Mouse (Mus musculus) lung, embryonic 16.5 days (tissue): Measurements from ENCODE around the gene Arsj. TPM values are rescaled to one million over a fixed set of nuclear protein-coding genes. Genes with fewer than 3 reads are reported as not detected.
A peak's percentile ranks its signal among the peaks of the same experiment; 100 is the strongest.

Source experiments
- ATAC-seq: fragments of 200-750 bp; cut with Nextera tagmentation; 2 replicates; pipeline ENCODE4 v1.8.0; 2017; ENCODE audit warnings: low read depth, mild to moderate bottlenecking, moderate library complexity
- H3K27ac ChIP-seq: fragments of 300-500 bp; sonication (generic); 2 replicates; pipeline ENCODE4 v1.5.1; 2014; ENCODE audit warnings: mild to moderate bottlenecking, control low read depth, low read length
- H3K27me3 ChIP-seq: fragments of 300-500 bp; sonication (generic); 2 replicates; pipeline ENCODE4 v1.6.1; 2014; ENCODE audit warnings: low read depth, low read length, mixed read lengths; ENCODE audit not compliant: control insufficient read depth, insufficient read depth
- H3K36me3 ChIP-seq: fragments of 300-500 bp; sonication (generic); 2 replicates; pipeline ENCODE4 v1.6.1; 2014; ENCODE audit warnings: low read length; ENCODE audit not compliant: control insufficient read depth, insufficient read depth
- H3K4me1 ChIP-seq: fragments of 300-500 bp; sonication (generic); replicated peaks from 2 replicates; pipeline ENCODE4 v1.6.1; 2014; ENCODE audit warnings: low read length, mixed read lengths; ENCODE audit not compliant: control insufficient read depth, insufficient read depth
- H3K4me2 ChIP-seq: fragments of 300-500 bp; sonication (generic); 2 replicates; pipeline ENCODE4 v1.6.1; 2014; ENCODE audit warnings: low read depth, low read length, control low read depth
- H3K4me3 ChIP-seq: fragments of 300-500 bp; sonication (generic); 2 replicates; pipeline ENCODE4 v1.5.1; 2014; ENCODE audit warnings: mild to moderate bottlenecking, low read length, control low read depth
- H3K9ac ChIP-seq: fragments of 300-500 bp; sonication (generic); 2 replicates; pipeline ENCODE4 v1.6.1; 2014; ENCODE audit warnings: low read length, control low read depth
- H3K9me3 ChIP-seq: fragments of 300-500 bp; sonication (generic); 2 replicates; pipeline ENCODE4 v1.6.1; 2016; ENCODE audit warnings: low read length; ENCODE audit not compliant: control insufficient read depth
- WGBS: fragments of 180-500 bp; shearing (Covaris S2); extraction: QIAGEN DNeasy Blood & Tissue Kit; methylation state at CpG from one replicate; pipeline ENCODE4 v1.1.7; 2014; 5-methylcytosine and 5-hydroxymethylcytosine counted together
- polyA plus RNA-seq: library from polyadenylated mRNA; unstranded; fragments of >200 nt; fragmentation: Nextera tagmentation; extraction: Ambion mirVana; gene quantifications from 2 replicates; pipeline ENCODE4 v1.2.1, GENCODE M21; 2015

Arsj gene
- 0.94 and 1.4 TPM in 2 replicates for polyA plus RNA-seq

DNA sequence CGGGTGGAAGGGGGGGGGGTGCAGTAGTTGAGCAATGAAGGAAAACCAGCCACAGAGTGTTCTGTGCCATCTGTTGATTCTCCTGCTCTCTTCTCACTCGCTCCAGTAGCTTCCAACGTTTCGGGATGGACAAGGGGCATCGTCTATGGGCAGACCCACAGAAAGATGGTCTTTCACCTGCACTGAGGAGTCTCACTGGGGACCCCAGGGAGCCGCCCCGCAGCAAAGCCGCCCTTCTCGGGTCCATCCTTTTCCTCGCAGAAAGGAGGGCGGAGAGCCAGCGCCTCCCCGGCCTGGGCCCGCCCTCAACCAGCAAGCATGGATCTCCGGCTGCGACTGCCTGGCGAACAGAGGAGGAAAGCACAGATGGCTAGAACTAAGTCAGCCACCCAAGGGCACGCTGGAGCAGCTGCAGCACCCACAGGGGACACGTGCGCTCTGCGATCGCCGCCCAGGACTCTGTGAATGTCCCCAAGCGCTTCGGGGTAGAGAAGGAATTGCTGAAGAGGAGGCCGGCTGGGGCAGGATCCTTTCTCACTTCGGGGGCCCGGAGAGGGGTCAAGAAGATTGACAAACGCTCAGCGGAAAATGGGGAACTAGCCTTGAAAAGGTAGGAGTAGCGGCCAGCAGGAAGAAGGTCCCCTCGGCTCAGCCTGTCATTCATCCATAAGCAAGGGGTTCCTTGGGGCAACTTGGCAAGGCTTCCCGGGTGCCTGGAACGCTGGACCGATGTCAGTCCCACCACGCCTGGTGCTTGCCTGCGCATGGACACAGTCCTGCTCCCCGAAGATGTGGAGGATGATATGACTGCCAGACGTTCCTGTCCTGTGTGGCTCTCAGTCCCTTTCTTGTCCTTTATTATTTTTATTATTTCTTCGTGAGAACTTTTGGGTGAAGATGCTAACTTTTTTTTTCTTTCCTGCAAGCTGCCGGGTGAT, at the start of gene Arsj:
TSS of gene Arsj (plus strand) at position 117 of the 938 bp plus-strand sequence.
- ATAC-seq, result peak; percentile 90
- H3K9ac ChIP-seq, result peak within 1 kb of the TSS; percentile 65
- no peaks in the 10 kb centered on the region for H3K36me3 ChIP-seq
- peak within 1 kb of the TSS; percentile 75 for H3K4me2 ChIP-seq
- H3K27ac ChIP-seq, result no peak within 1 kb of the TSS
- no peaks in the 10 kb centered on the region for H3K9me3 ChIP-seq
- no peaks in the 10 kb centered on the region for H3K4me1 ChIP-seq
- peak within 1 kb of the TSS; percentile 52 for H3K4me3 ChIP-seq
- WGBS, result 8% methylated on average over 41 of the region's 41 CpGs
- no peaks in the 10 kb centered on the region for H3K27me3 ChIP-seq

DNA sequence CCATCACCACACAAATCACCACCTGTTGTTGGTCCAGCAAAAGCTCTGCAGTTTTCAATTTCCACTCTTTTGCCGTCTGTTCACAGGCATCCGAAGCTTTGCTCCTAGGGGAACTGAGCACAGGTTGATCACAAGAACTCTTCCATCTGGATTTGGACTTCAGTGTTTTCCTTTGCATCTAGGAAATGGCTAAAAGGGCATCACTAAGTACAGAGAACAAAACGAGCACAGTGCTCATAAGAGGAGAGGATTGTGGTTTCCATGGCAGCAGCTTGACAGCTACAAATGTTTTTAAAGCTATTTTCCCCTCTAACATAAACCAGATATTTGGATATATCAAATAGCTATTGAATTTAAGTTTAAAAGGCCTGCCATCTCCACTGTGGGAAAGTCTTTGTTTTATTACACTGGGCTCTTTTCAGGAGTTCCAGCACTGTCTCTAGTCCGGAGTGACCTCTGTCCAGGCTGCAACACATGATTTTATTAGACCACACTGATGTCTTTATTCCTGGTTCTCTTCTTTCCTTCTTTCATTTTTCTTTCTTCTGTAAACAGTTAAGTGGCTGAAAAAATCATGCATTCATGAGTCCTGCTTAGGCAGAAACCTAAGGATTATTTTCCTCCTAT, 38.5 kb upstream of the Arsj start:
- ATAC-seq, result no peak
- H3K4me2 ChIP-seq, result no peak overlapping the region
- H3K4me1 ChIP-seq, result no peaks in the 10 kb centered on the region
- no peaks in the 10 kb centered on the region for H3K36me3 ChIP-seq
- no peak overlapping the region for H3K4me3 ChIP-seq
- no peak overlapping the region for H3K9ac ChIP-seq
- H3K27me3 ChIP-seq, result no peaks in the 10 kb centered on the region
- no peaks in the 10 kb centered on the region for H3K9me3 ChIP-seq
- no peak overlapping the region for H3K27ac ChIP-seq
- 62% methylated on average over 4 of the region's 4 CpGs for WGBS

GRCm38 (mm10) chr3:126325891-126326627, 37.4 kb upstream of the Arsj start:
- Histone ChIP-seq H3K36me3 (no peaks in the 10 kb centered on the region), H3K9ac (no peak overlapping the region), H3K27me3 (no peaks in the 10 kb centered on the region), H3K4me2 (no peak overlapping the region), H3K9me3 (no peaks in the 10 kb centered on the region), H3K4me1 (no peaks in the 10 kb centered on the region), H3K4me3 (no peak overlapping the region), H3K27ac (no peak overlapping the region)
- 47% methylated on average over 4 of the region's 4 CpGs for WGBS
- peak; percentile 80; the same call in 1 of the 2 replicates for ATAC-seq

DNA sequence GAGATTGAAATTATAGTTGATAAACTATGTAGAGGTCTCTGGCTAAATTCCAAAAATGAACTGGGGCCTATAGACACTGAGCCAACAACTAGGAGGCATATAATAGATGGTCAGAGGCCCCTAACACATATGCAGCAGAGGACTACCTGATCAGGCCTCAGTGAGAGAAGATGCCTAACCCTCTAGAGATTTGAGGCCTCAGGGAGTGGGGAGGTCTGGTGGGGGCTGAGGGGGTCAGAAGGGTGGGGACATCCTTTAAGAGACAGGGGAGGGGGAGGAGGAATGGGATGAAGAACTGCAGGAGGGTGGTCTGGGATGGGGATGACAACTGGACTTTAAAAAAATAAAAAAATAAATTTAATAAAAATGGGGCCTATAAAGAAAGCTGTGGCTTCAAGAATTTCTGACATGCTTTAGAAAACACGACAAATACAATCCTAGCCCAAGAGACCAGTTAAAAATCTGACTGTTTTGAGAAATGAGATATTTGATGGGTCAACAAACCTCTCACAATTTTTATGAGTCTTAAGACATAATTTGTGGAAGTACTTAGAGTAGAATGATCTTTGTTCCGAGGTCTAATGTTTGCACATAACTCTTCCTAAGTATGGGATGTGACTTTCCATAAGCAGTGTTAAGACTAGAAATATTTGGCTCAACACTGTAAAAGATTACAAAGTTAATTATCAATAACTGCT, 36.7 kb upstream of the Arsj start:
- 57% methylated on average over 2 of the region's 2 CpGs for WGBS

DNA sequence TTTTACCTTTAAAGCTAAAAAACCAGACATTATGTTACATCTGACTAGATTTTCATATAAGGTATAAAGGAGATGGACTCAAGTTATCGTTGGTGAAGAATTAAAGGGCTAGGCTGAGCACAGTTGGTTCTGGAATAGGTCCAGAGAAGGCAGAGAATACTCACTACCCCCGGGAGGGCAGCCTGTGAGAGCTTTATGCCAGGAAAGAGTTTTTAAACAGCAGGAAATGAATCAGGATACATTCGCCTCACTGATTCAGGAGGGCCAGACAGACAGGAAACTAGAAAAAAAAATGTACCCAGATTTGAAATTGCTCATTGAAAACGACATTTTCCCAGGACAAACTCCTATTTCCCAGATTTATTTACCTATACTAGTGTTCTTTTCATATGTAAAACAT, 28.2 kb upstream of the Arsj start:
- ATAC-seq, result no peak
- Histone ChIP-seq H3K36me3 (no peaks in the 10 kb centered on the region), H3K4me2 (no peak overlapping the region), H3K4me1 (no peaks in the 10 kb centered on the region), H3K27me3 (no peaks in the 10 kb centered on the region), H3K4me3 (no peak overlapping the region), H3K27ac (no peak overlapping the region), H3K9me3 (no peaks in the 10 kb centered on the region), H3K9ac (no peak overlapping the region)
- 36% methylated on average over 4 of the region's 4 CpGs for WGBS

More for the DNA sequence above, 36.7 kb upstream of the Arsj start:
- Histone ChIP-seq H3K4me3 (no peak overlapping the region), H3K27me3 (no peaks in the 10 kb centered on the region), H3K4me2 (no peak overlapping the region), H3K27ac (no peak overlapping the region), H3K9me3 (no peaks in the 10 kb centered on the region), H3K36me3 (no peaks in the 10 kb centered on the region), H3K9ac (no peak overlapping the region), H3K4me1 (no peaks in the 10 kb centered on the region)
- ATAC-seq, result no peak; the same call in none of the 2 replicates

GRCm38 (mm10) chr3:126344745-126345144, 18.7 kb upstream of the Arsj start:
- Histone ChIP-seq H3K27ac (no peak overlapping the region), H3K4me1 (no peaks in the 10 kb centered on the region), H3K4me2 (no peak overlapping the region), H3K36me3 (no peaks in the 10 kb centered on the region), H3K27me3 (no peaks in the 10 kb centered on the region), H3K9me3 (no peaks in the 10 kb centered on the region), H3K4me3 (no peak overlapping the region), H3K9ac (no peak overlapping the region)
- no peak for ATAC-seq
- WGBS, result 90% methylated on average over 1 of the region's 1 CpGs

DNA sequence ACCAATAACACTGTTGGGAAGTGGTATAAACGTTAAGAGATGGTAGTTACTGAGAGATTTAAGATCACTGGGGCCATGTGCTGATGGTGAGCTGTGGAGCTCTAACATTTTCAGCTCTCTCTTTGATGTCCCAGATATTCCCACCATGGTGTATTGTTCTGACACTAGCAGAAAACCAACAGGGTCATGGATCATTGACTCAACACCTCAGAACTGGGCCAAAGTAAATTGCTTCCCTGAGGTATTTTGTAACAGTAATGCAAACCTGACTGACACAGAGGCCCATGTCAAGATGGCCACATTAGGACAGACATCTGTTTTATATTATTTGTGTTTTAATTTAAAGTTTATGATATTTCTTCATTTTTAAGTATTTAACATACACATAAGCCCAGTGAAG, 3.7 kb upstream of the Arsj start:
- no peaks in the 10 kb centered on the region for H3K4me1 ChIP-seq
- ATAC-seq, result no peak
- H3K27me3 ChIP-seq, result no peaks in the 10 kb centered on the region
- H3K36me3 ChIP-seq, result no peaks in the 10 kb centered on the region
- H3K4me3 ChIP-seq, result no peak overlapping the region
- H3K9ac ChIP-seq, result no peak overlapping the region
- H3K27ac ChIP-seq, result no peak overlapping the region
- H3K9me3 ChIP-seq, result no peaks in the 10 kb centered on the region
- 48% methylated on average over 1 of the region's 1 CpGs for WGBS
- H3K4me2 ChIP-seq, result no peak overlapping the region

GRCm38 (mm10) chr3:126362392-126362791, 1.1 kb upstream of the Arsj start:
- Histone ChIP-seq H3K9me3 (no peaks in the 10 kb centered on the region), H3K9ac (no peak overlapping the region), H3K27me3 (no peaks in the 10 kb centered on the region), H3K4me3 (no peak overlapping the region), H3K27ac (no peak overlapping the region), H3K36me3 (no peaks in the 10 kb centered on the region), H3K4me2 (no peak overlapping the region), H3K4me1 (no peaks in the 10 kb centered on the region)
- 71% methylated on average over 2 of the region's 2 CpGs for WGBS
- no peak for ATAC-seq
